Mouse (Mus musculus): ENCODE measurements at regions not wholly inside any gene's neighbourhood (a gene's known extent, or its start where the extent isn't known, plus 50 kb on each side); places are given as distances from the start of the nearest gene placed in this dataset.

- DNase-seq: no peak
Measured at GRCm38 (mm10) chr15:93961950-93962349, 366.3 kb upstream of the Prickle1 start.

DNA sequence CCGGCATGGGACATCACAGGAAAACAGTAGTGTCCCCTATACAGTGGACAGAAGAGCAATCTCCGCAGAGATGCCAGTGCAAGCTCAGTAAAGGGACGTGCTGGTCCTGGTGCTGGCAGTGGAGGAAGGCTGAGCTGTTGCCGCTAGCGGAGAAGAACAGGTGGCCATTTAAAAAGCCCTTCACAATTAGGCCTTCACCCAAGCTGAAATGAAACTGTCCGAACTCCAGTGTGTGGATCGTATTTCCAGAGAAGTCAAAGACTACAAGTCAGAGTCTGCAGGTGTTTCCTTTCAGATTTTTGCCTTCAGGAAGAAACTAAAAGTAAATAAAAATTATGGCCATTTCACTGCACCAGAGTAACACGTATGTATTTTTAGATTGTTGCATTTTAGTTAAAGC, 364.2 kb upstream of the Prickle1 start:
- DNase-seq: no peak

GRCm38 (mm10) chr15:93958086-93958485, 362.4 kb upstream of the Prickle1 start:
- DNase-seq: peak; percentile 4

DNA sequence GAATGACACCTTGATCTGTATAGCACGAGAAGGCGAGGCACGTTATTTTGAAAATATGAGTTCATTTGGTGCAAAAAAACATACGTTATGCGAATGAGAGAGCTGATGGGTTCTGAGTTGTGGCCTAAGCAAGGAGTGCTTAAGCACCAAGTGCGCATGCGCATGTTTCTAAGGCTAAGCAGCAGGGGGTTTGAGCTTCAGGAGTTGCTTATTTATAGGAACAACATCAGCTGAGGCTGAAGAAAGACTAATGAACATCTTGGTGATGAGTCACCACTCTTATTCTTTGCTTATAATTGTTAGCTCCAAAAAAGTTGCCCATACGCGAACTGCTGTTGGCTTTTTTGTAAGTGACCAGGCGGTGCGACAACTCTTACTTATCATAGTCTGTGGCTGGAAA, 361.1 kb upstream of the Prickle1 start:
- DNase-seq: no peak

DNA sequence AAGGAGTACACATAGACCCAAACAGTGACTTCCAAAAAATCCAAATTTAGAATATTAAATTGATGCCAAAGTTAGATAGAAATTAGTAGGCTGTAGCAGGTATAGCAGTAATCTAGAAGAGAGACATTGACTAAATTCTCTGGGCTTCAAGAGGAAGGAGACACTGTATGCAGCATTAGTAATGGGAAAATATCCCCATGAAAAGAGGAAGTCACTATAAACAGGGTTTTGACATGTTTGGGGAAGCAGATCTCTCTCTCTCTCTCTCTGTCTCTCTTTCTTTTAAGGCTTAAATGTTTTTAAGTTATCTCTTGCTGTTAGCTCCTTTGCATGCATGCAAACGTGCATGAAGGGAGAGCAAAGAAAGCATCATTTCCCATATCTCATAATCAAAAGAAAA, 357.9 kb upstream of the Prickle1 start:
- no peak for DNase-seq

DNA sequence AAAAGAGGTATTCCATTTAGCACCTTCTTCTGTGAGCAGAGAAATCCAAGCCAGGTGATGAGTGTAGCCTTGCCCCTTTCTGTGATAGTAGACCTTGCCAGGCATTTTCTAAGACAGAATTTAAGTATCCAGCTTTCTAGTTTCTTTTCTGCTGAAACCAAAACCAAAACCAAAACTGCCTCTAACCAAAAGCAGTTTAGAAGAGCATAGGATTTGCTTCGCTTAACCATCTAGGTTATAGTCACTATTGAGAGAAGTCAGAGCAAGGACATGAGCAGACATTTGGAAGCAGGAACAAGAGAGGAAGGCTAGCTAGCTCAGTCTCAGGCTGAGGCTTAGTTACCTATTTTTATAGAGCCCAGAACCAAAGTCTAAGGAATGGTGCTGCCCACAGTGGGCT, 354.8 kb upstream of the Prickle1 start:
- DNase-seq: no peak

DNA sequence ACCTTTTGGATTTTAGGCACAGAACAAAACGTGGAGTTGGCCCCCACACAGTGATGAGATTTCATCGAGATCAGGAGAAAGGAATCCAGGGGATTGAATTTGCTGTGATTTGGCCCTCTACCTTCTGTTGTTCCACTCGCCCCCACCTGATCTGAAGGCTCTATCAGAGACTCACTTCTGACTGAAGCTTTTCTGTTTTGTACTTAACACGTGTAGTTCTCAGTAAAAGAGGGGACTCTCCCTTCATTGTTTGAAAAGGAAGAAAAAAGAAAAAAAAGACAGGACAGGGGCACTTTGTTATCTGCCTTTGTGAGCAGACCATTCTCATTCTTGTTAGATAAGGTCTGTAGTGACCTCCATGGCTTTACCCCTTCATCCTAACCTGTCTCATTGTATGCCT, 353.2 kb upstream of the Prickle1 start:
- DNase-seq: no peak

GRCm38 (mm10) chr15:93943545-93943944, 347.9 kb upstream of the Prickle1 start:
- no peak for DNase-seq

GRCm38 (mm10) chr15:93932971-93933496, 337.3 kb upstream of the Prickle1 start:
- no peak for DNase-seq

- DNase-seq: no peak
Measured at GRCm38 (mm10) chr15:93926842-93927241, 331.2 kb upstream of the Prickle1 start.

GRCm38 (mm10) chr15:93926262-93926661, 330.6 kb upstream of the Prickle1 start:
- no peak for DNase-seq

DNA sequence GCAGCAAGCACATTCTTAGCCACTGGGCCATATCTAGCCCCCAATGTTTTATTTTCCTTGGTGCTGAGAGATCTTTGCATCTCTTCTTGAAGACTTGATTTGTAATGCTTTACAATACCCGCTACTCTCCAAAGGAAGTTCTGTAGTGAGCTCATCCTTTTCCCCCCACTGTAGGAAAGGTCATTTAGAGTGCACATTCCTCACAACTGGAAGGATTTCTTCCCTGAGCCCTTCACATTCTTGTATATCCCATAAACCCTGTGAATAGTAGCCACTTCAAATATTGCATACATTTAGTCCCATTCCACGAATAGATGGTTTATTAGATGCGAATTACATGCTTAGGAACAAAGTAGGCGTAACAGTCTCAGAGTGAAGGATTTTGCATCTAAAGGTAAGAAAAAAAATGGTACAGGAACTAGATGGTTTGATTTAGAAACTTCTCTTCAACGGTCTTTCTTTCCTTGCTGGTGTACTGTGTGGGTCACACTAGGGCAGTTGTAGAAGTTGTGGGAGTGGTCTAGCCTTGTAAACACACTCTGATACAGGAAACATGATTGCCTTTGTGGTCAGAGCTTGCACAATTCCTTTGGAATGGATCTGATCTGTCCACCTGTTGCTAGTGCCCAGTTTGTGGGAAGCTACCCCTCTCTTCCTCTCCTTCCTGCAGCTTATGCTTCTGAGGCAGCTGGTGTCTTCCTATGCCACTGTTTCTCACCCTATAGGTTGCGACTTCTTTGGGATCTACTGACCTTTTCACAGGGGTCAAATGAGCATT, 326.0 kb upstream of the Prickle1 start:
- no peak for DNase-seq

GRCm38 (mm10) chr15:93920996-93921395, 325.3 kb upstream of the Prickle1 start:
- no peak for DNase-seq

- no peak for DNase-seq
Measured at GRCm38 (mm10) chr15:93919577-93919976, 323.9 kb upstream of the Prickle1 start.

DNA sequence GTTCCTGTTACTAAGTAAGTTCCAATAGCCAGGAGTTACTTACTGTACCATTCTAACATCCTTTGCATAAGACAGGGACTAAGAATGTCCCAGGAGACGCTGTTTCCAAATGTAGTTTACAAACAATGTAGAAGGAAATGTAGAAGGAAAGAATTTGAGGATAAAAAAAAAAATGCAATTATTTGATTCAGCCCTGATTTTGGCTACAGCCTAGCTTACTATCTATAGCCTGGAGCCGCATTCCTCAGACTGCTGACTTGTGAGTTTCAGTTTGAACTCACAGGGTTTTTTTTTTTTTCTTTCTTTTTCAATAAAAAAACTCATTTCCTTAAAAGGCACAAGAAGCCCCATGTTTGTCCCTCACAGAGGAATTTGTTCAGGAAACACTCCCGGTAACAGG, 321.2 kb upstream of the Prickle1 start:
- DNase-seq: no peak

- DNase-seq: no peak
Measured at GRCm38 (mm10) chr15:93913462-93913861, 317.8 kb upstream of the Prickle1 start.

DNA sequence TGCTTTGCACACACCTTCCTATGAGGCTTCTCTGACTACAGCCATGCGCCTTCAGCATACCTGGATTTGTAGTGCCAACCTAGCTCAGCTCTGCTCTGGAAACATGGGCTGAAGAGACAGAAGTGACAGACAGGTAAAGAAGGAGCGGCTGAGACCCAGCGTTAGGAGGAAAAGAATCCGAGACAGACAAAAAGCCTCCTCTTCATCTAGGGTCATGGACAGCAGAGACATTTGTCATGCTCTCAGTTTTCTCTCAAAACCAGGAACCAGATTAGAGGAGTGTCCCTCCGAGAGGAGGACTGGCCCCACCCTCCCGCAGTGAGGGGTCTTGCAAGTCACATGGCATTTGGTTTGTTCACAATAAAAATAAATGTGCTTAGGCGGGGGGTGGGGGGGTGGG, 317.4 kb upstream of the Prickle1 start:
- no peak for DNase-seq

- no peak for DNase-seq
Measured at GRCm38 (mm10) chr15:93910981-93911431, 315.3 kb upstream of the Prickle1 start.

DNA sequence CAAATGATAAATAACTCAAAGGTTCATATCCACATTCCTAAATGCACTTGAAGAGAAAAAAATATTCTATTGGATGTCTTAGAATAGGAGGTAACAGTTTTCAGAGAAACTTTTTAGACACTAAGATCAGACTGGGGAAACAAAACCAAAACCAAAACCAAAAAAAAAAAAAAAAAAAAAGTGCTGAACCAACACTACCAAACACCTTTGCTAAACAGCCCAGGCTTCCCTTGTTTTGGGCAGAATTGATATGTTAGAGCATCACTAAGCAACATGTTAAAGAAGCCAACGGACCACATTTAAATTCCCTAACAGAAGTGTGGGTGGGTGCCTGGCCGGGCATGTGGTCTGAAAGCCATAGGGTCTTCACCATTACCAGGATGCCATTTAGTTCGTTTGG, 314.5 kb upstream of the Prickle1 start:
- no peak for DNase-seq

DNA sequence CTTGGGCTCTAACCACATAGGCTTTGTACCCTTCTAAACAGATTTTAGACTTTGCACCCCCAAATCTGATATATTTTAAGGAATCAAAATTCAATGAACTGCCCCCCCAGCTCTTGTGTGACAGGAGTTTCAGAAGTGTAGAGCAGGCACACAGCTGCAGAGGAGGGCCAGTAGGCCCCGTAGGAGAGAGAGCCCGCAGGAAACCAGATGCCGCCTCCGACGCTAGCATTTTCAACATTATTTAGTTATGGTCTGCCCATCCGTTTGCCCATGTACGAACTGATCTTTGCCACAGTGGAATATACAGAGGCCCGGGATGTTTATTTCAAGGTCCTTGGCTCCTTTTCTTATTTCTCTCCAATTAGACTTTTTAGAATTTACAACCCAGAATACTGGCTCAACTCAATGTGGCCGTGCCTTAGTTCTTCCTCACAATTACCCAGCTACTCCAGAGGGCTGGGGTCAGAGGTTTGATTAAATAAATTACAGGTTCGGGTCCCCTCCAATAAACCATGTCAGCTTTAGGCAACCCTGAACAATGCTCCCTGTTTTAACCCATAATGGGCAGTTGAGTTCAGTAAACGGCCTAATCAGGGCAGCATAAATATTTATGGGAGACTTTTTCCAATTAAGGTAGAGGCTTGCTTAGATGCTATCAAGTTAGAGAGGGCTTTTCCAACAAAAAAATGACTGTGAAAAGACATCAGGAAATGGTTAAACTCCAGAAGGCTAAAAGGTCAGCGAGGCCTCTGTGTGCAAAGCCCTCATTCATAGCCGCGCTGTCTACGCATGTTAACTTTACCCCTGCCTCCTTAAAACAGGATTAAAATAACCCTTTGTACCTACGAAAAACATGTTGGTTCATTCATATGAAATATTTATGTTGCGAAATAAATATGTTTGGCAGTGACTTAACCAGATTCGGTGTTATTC, 308.2 kb upstream of the Prickle1 start:
- DNase-seq: no peak

DNA sequence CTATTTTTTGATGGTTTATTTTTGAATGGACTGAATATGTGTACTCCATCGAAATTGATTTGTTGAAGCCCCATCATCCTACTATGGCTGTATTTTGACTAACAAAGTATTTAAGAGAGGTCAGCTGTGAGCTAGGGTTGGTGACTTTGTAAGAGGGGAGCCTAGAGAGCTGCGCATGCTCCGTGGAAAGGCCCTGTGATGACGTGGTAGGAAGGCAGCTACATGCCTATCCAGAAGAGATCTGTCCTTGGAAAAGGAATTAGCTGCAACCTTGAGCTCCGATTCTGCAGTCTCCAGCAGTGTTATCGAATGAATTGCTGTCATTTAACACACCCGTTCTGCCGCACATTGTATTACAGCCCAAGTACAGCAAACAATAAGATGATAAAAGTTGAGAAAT, 287.1 kb upstream of the Prickle1 start:
- no peak for DNase-seq

- DNase-seq: no peak
Measured at GRCm38 (mm10) chr15:93881276-93881675, 285.6 kb upstream of the Prickle1 start.

- DNase-seq: no peak
Measured at GRCm38 (mm10) chr15:93880302-93880701, 284.6 kb upstream of the Prickle1 start.

- no peak for DNase-seq
Measured at GRCm38 (mm10) chr15:93879006-93879405, 283.3 kb upstream of the Prickle1 start.

Measured in cerebellum, adult 11-12 months (tissue).